Mouse (Mus musculus): ENCODE results near the gene Gm26657. TPM values are rescaled to one million over a fixed set of nuclear protein-coding genes. Genes with fewer than 3 reads are reported as not detected.

Gm26657 gene
- total and polyA plus RNA-seq, 3 experiments: not detected

DNA sequence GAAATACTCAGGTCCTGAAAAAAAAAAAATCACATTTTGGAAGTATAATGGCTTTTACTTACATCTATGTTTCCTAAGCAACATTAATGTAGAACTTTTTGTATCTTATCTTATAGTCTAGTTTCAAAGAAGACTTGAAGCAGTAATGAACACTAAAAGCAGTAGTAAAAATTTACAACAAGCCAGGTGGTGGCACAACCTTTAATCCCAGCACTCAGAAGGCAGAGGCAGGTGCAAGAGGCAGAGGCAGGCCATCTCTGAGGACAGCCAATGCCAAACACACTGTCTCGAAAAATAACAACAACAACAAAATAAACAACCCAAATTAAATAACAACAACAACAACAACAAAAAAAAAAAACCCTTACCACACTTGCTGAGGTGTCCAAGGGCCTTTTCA is 31.2 kb downstream of the Gm26657 start:
- no peak for TF ChIP-seq POLR2AphosphoS5 (IDR thresholded peaks at IDR 0.05; ENCODE audit: insufficient replicate concordance, low read depth, low read length)
- no peak for TF ChIP-seq GATA2 (IDR thresholded peaks at IDR 0.05; ENCODE audit: borderline replicate concordance, low read depth, low read length)
- no peak for TF ChIP-seq CTCF (IDR thresholded peaks at IDR 0.05; ENCODE audit: low read depth, low read length)
- TF ChIP-seq TAL1 (conservative IDR thresholded peaks at IDR 0.05; ENCODE audit: low read depth, low read length): no peak
- TF ChIP-seq GATA1 (IDR thresholded peaks at IDR 0.05; ENCODE audit: borderline replicate concordance, low read length): no peak

More for the DNA sequence above, 31.2 kb downstream of the Gm26657 start:
- ATAC-seq (ENCODE audit: extremely low read depth, insufficient number of reproducible peaks, low FRiP score, poor library complexity, severe bottlenecking) (no peak), DNase-seq (ENCODE audit: low spot score) (no peak)
- H3K4me1 ChIP-seq (ENCODE audit: insufficient read depth, low read depth, low read length): no peaks in the 10 kb centered on the region; the same call in 1 of the 2 replicates
- H3K4me3 ChIP-seq (ENCODE audit: low read depth, low read length): no peak overlapping the region
- no peaks in the 10 kb centered on the region for H3K9me3 ChIP-seq (replicated peaks)
- H3K27me3 ChIP-seq (ENCODE audit: insufficient read depth, low read length): no peaks in the 10 kb centered on the region
- peaks cover 95% of the 10 kb centered on the region for H3K36me3 ChIP-seq (replicated peaks)

Other genes starting within 250 kb of the Gm26657 start
- gene Actl7b, start 1.4 kb downstream of the Gm26657 start, total RNA-seq (2014; fragmentation: Nextera tagmentation): not detected in 2 replicates
- gene Actl7b, start 1.4 kb downstream of the Gm26657 start, total RNA-seq (2017): not detected in 2 replicates
- gene Actl7b, start 1.4 kb downstream of the Gm26657 start, polyA plus RNA-seq (2012): 0.03 TPM in 1 of 2 replicates, not detected in the other
- gene Actl7a, start 3.3 kb downstream of the Gm26657 start, total RNA-seq (2014; fragmentation: Nextera tagmentation): not detected in 2 replicates
- gene Actl7a, start 3.3 kb downstream of the Gm26657 start, total RNA-seq (2017): 0.11 TPM in 1 of 2 replicates, not detected in the other
- gene Actl7a, start 3.3 kb downstream of the Gm26657 start, polyA plus RNA-seq (2012): not detected in 2 replicates
- gene Elp1, start 62.3 kb downstream of the Gm26657 start, total RNA-seq (2014; fragmentation: Nextera tagmentation): 35.1 and 52.5 TPM in 2 replicates
- gene Elp1, start 62.3 kb downstream of the Gm26657 start, total RNA-seq (2017): 43.5 and 44.4 TPM in 2 replicates
- 3.8 and 4.0 TPM in 2 replicates for gene Elp1, start 62.3 kb downstream of the Gm26657 start, polyA plus RNA-seq (2012)
- 50.6 and 64.6 TPM in 2 replicates for gene Fam206a, start 62.3 kb downstream of the Gm26657 start, total RNA-seq (2014; fragmentation: Nextera tagmentation)
- 7.7 and 8.1 TPM in 2 replicates for gene Fam206a, start 62.3 kb downstream of the Gm26657 start, total RNA-seq (2017)
- 7.7 TPM in 2 replicates for gene Fam206a, start 62.3 kb downstream of the Gm26657 start, polyA plus RNA-seq (2012)
- gene Ctnnal1, start 125.1 kb downstream of the Gm26657 start, total RNA-seq (2014; fragmentation: Nextera tagmentation): 3.7 and 8.8 TPM in 2 replicates
- 15.8 and 16.6 TPM in 2 replicates for gene Ctnnal1, start 125.1 kb downstream of the Gm26657 start, total RNA-seq (2017)
- gene Ctnnal1, start 125.1 kb downstream of the Gm26657 start, polyA plus RNA-seq (2012): 6.2 and 9.2 TPM in 2 replicates
- 28.8 and 34.8 TPM in 2 replicates for gene Tmem245, start 207.4 kb downstream of the Gm26657 start, total RNA-seq (2014; fragmentation: Nextera tagmentation)
- 9.1 and 10.2 TPM in 2 replicates for gene Tmem245, start 207.4 kb downstream of the Gm26657 start, total RNA-seq (2017)
- 0.52 and 0.90 TPM in 2 replicates for gene Tmem245, start 207.4 kb downstream of the Gm26657 start, polyA plus RNA-seq (2012)

Measured in G1E (cell line).